8 mouse cellular contexts compared by ENCODE assay signal in the genomic region with DNA sequence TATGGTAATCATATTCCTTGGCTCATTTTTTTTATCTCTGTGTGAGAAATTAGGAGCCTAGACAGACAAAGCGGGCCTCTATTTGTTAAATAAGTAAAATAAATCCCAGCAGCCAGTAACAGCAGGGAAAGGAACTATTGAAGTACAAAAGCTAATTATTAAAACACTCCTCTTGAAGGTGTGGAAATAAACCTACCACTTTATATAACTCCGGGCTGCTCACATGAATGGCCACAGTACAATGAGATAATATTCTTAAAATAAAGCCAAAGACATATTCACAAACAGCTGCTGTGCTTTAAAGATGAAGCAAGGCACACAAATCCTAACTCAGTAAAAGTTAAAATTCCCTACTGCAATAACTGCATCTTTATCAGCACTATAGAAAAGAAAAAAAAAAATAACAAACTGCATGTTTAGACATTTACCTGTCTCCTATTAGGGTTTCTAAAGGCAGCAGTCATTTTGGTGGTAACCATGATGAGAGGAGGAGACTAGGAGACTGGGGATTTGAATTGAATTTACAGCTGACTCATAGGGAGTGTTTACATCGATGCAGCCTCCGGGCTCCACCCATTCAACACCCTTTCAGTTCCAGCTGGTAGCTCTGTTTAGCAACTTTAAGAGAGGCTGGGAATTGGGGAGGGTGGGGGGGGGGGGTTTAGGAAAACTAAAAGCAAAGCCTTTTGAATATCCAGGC. TPM values are rescaled to one million over a fixed set of nuclear protein-coding genes. Genes with fewer than 3 reads are reported as not detected.
DNase-seq lines count a peak whose midpoint lies in the region; ATAC-seq and TF ChIP-seq lines count a peak whose summit lies in the region.

Evi5 (minus strand) TSS at position 547 of the 700 bp plus-strand sequence.

- H3K4me1 ChIP-seq in hindbrain, postnatal 0 days (ENCODE audit: insufficient read depth, low read length): no peaks in the 10 kb centered on the region
- peaks cover 58% of the 10 kb centered on the region for H3K4me1 ChIP-seq in liver, embryonic 15.5 days (replicated peaks)

- no peak within 1 kb of the TSS; the same call in 1 of the 2 replicates for H3K4me3 ChIP-seq in layer of hippocampus, adult 2 months
- peak within 1 kb of the TSS; percentile 20; the same call in 1 of the 2 replicates for H3K4me3 ChIP-seq in gastrocnemius, adult 2 months
- no peak within 1 kb of the TSS for H3K4me3 ChIP-seq in hindbrain, postnatal 0 days (ENCODE audit: low read length)
- peak within 1 kb of the TSS; percentile 72 for H3K4me3 ChIP-seq in liver, embryonic 15.5 days (replicated peaks)

- H3K4me2 ChIP-seq in hindbrain, postnatal 0 days (ENCODE audit: low read depth, low read length): no peak within 1 kb of the TSS
- H3K4me2 ChIP-seq in liver, embryonic 15.5 days: peak within 1 kb of the TSS; percentile 65

- no peaks in the 10 kb centered on the region for H3K9me3 ChIP-seq in hindbrain, postnatal 0 days (ENCODE audit: low read length)
- H3K9me3 ChIP-seq in liver, embryonic 15.5 days (replicated peaks): no peaks in the 10 kb centered on the region

- ATAC-seq in hindbrain, postnatal 0 days: no peak
- peak; percentile 89 for ATAC-seq in liver, embryonic 15.5 days (ENCODE audit: insufficient read depth)

- 46% methylated on average over 4 of the region's 4 CpGs for WGBS in hindbrain, postnatal 0 days
- WGBS in liver, embryonic 15.5 days (ENCODE audit: insufficient replicate concordance): 21% methylated on average over 4 of the region's 4 CpGs

- H3K36me3 ChIP-seq in hindbrain, postnatal 0 days (ENCODE audit: insufficient read depth, low read length): no peaks in the 10 kb centered on the region
- H3K36me3 ChIP-seq in liver, embryonic 15.5 days (replicated peaks): peaks cover 29% of the 10 kb centered on the region

- DNase-seq in layer of hippocampus, adult 2 months (ENCODE audit: low spot score in 2 of 2): peak in 1 of 2 experiments; percentile 9
- no peak for DNase-seq in layer of hippocampus, adult 9-10 months (ENCODE audit: low spot score)
- no peak for DNase-seq in adrenal gland, postnatal 36 days
- no peak for DNase-seq in gastrocnemius, adult 2 months
- DNase-seq in hindbrain, postnatal 0 days (ENCODE audit: low spot score): no peak
- DNase-seq in adipocyte (ENCODE audit: low spot score): no peak
- no peak for DNase-seq in urinary bladder, postnatal 4 days (ENCODE audit: low spot score in 2 of 2)

- peak within 1 kb of the TSS; percentile 58 for H3K27ac ChIP-seq in layer of hippocampus, adult 2 months
- peak within 1 kb of the TSS; percentile 57; the same call in 1 of the 2 replicates for H3K27ac ChIP-seq in gastrocnemius, adult 2 months
- H3K27ac ChIP-seq in hindbrain, postnatal 0 days: no peak within 1 kb of the TSS
- H3K27ac ChIP-seq in liver, embryonic 15.5 days (replicated peaks): peak within 1 kb of the TSS; percentile 99

- no peaks in the 10 kb centered on the region for H3K27me3 ChIP-seq in hindbrain, postnatal 0 days (ENCODE audit: insufficient read depth, low read length)
- H3K27me3 ChIP-seq in liver, embryonic 15.5 days: no peaks in the 10 kb centered on the region

- no peak within 1 kb of the TSS for H3K9ac ChIP-seq in hindbrain, postnatal 0 days (replicated peaks; ENCODE audit: low read length)
- peak within 1 kb of the TSS; percentile 77 for H3K9ac ChIP-seq in liver, embryonic 15.5 days

- no peak for TF ChIP-seq CTCF in layer of hippocampus, adult 2 months (conservative IDR thresholded peaks at IDR 0.05)
- no peak for TF ChIP-seq CTCF in gastrocnemius, adult 2 months (IDR thresholded peaks at IDR 0.05)
- TF ChIP-seq CTCF in hindbrain, postnatal 0 days (IDR thresholded peaks at IDR 0.05; ENCODE audit: low read depth): no peak

- intact Hi-C loops in gastrocnemius, adult 2 months (cut with DNase I): no loop called here

RNA-seq across cellular contexts. Expression of gene Evi5, which starts in this region (rescaled TPM):
- total RNA-seq in layer of hippocampus, adult 2 months (2021): 10 to 100 TPM; 63.2 to 70.7 TPM
- total RNA-seq in adrenal gland, postnatal 36 days (2021): 10 to 100 TPM; 56.3 to 59.7 TPM
- 10 to 100 TPM; 16.6 to 17.5 TPM for total RNA-seq in gastrocnemius, adult 2 months (2021)
- total RNA-seq in hindbrain, postnatal 0 days (2014; rRNA removed): 56.0 and 57.7 TPM in 2 replicates
- polyA plus RNA-seq in hindbrain, postnatal 0 days (2015; fragmentation: Nextera tagmentation; extraction: Ambion mirVana): 60.1 and 66.3 TPM in 2 replicates
- 54.3 and 56.7 TPM in 2 replicates for polyA plus RNA-seq in liver, embryonic 15.5 days (2015; fragmentation: Nextera tagmentation; extraction: Ambion mirVana)

Comparison
In these comparisons a context has a peak if more than half of its experiments do, and no peak if none do; other contexts are left out.
1. H3K4me3 ChIP-seq: peak in gastrocnemius, adult 2 months (single experiment) and liver, embryonic 15.5 days (single experiment); none in layer of hippocampus, adult 2 months (single experiment) and hindbrain, postnatal 0 days (single experiment).